Mouse (Mus musculus): Measurements from ENCODE around the gene Chpf2.

DNA sequence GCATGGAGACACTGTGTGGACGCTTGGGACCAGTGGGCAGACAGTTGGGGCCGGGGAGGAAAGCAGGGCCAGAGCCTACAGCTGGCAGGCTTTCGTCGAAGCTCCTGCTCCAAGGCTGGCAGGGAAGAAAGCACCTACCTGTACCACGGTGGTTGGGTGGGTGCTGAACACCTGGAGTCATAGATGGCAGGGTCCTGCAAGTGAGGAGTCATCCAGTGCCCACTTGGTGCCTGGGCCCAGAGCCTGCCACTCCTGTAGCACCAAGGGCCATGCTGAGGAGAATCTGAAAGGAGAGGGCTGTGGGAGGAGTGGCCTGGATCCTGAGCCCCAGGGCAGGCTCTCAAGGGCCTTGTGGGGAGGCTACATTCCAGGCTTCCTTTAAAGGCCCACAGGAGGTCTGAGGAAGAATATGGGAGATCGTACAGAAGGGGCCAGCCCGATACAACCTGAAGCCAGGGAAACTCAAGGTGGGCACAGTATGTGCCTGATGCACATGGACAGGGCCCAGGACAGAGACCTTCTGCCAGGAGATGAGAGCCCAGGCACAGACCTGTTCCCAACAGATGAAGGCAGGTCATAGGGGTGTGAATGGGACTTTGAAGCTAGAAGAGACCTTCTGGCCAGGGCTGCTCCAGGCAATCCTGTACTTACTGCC is 36.0 kb downstream of the Chpf2 start:
- no peak for TF ChIP-seq CTCF (IDR thresholded peaks at IDR 0.05; ENCODE audit: low read depth, low read length)
- no peak for TF ChIP-seq GATA1 (IDR thresholded peaks at IDR 0.05; ENCODE audit: borderline replicate concordance, low read length)
- TF ChIP-seq TAL1 (conservative IDR thresholded peaks at IDR 0.05; ENCODE audit: low read depth, low read length) = no peak
- no peak for TF ChIP-seq GATA2 (IDR thresholded peaks at IDR 0.05; ENCODE audit: borderline replicate concordance, low read depth, low read length)
- TF ChIP-seq POLR2AphosphoS5 (IDR thresholded peaks at IDR 0.05; ENCODE audit: insufficient replicate concordance, low read depth, low read length) = no peak

Measured in G1E (cell line).